Mouse (Mus musculus): Measurements from ENCODE around the gene Tmprss11d.
A peak's percentile ranks its signal among the peaks of the same experiment; 100 is the strongest.
"Not testable (repeated sequence)": the region's sequence is repeated elsewhere in the genome, so short reads cannot be mapped to it uniquely, and the experiment has no call there.

Tmprss11d gene

GRCm38 (mm10) chr5:86373320-86373719, at the start of gene Tmprss11d:
Tmprss11d (minus strand) TSS chr5:86373420.
- DNase-seq (ENCODE audit: low read depth, low spot score): no peak

GRCm38 (mm10) chr5:86421323-86422028, 48.3 kb upstream of the Tmprss11d start:
- no peak for DNase-seq (ENCODE audit: low read depth, low spot score)

GRCm38 (mm10) chr5:86419494-86419893, 46.3 kb upstream of the Tmprss11d start:
- no peak for DNase-seq (ENCODE audit: low read depth, low spot score)

GRCm38 (mm10) chr5:86414280-86414679, 41.1 kb upstream of the Tmprss11d start:
- DNase-seq (ENCODE audit: low read depth, low spot score): no peak

- DNase-seq (ENCODE audit: low read depth, low spot score): no peak
Observed at GRCm38 (mm10) chr5:86410815-86411214, 37.6 kb upstream of the Tmprss11d start.

- DNase-seq (ENCODE audit: low read depth, low spot score): no peak
Observed at GRCm38 (mm10) chr5:86407941-86408340, 34.7 kb upstream of the Tmprss11d start.

GRCm38 (mm10) chr5:86407191-86407590, 34.0 kb upstream of the Tmprss11d start:
- DNase-seq (ENCODE audit: low read depth, low spot score): no peak

- DNase-seq (ENCODE audit: low read depth, low spot score): no peak
Observed at GRCm38 (mm10) chr5:86359412-86359985, 13.7 kb downstream of the Tmprss11d start.

- peak; percentile 18 for DNase-seq (ENCODE audit: low read depth, low spot score)
Observed at GRCm38 (mm10) chr5:86352966-86353365, 20.3 kb downstream of the Tmprss11d start.

GRCm38 (mm10) chr5:86318018-86318956, 54.9 kb downstream of the Tmprss11d start:
- DNase-seq (ENCODE audit: low read depth, low spot score): not testable (repeated sequence)

- DNase-seq (ENCODE audit: low read depth, low spot score): no peak
Observed at GRCm38 (mm10) chr5:86306116-86306515, 67.1 kb downstream of the Tmprss11d start.

- DNase-seq (ENCODE audit: low read depth, low spot score): no peak
Observed at GRCm38 (mm10) chr5:86303877-86304276, 69.3 kb downstream of the Tmprss11d start.

- DNase-seq (ENCODE audit: low read depth, low spot score): no peak
Observed at GRCm38 (mm10) chr5:86289208-86289607, 84.0 kb downstream of the Tmprss11d start, which contains the start of gene Tmprss11c. Tmprss11c (minus strand) TSS chr5:86289308.
